Mouse (Mus musculus) erythroid progenitor cell, adult 5-6 weeks (primary cell): ENCODE measurements around the gene Gucy2c. TPM values are rescaled to one million over a fixed set of nuclear protein-coding genes. Genes with fewer than 3 reads are reported as not detected.

Experiments
- ATAC-seq: replicated peaks from 2 replicates; pipeline ENCODE4 v1.8.0; 2016; ENCODE audit warnings: moderate number of reproducible peaks, mild to moderate bottlenecking, moderate TSS enrichment, inconsistent platforms; ENCODE audit not compliant: poor library complexity, low FRiP score, severe bottlenecking
- total RNA-seq, 2 experiments: library from RNA; stranded (forward) in 1 of 2; stranded (reverse) in 1 of 2; fragments of 150-400 nt in 1 of 2; fragments of 186-747, 209-891 nt in 1 of 2; gene quantifications; 2 replicates each; pipeline versions ENCODE4 v1.2.3 to v1.2.4; 2015 to 2017; ENCODE audit warnings: low replicate concordance in 2 of 2

The Gucy2c gene
- total RNA-seq, 2 experiments from 2014 or later: not detected

DNA sequence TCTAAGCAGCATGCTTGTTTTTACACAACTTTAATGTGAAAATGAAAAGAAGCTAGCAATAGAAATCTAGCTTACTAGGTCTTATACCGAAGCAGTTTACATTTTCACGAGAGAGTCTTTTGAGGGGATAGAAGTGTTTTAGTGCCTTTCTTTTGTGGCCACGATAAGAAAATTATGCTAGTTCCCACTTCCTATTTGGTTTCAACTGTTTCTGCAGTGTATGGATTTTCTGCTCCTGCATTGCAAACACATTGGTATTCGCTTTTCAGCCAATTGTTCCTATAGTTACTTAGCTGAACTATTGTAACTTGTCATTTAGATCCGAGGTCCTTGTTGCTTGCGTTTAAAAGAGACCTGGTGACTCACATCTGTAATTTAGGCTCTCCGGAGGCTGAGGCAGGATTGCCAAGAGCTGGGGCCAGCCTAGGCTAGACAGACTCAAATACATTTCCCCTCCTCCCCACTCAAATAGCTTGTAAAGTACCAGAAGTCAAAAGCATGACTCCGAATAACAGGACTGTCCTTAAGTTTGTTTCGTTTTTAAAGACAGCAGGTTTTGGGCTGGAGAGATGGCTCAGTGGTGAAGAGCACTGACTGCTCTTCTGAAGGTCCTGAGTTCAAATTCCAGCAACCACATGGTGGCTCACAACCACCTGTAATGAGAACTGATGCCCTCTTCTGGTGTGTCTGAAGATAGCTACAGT lies 23.3 kb upstream of the Gucy2c start:
- ATAC-seq: no peak

DNA sequence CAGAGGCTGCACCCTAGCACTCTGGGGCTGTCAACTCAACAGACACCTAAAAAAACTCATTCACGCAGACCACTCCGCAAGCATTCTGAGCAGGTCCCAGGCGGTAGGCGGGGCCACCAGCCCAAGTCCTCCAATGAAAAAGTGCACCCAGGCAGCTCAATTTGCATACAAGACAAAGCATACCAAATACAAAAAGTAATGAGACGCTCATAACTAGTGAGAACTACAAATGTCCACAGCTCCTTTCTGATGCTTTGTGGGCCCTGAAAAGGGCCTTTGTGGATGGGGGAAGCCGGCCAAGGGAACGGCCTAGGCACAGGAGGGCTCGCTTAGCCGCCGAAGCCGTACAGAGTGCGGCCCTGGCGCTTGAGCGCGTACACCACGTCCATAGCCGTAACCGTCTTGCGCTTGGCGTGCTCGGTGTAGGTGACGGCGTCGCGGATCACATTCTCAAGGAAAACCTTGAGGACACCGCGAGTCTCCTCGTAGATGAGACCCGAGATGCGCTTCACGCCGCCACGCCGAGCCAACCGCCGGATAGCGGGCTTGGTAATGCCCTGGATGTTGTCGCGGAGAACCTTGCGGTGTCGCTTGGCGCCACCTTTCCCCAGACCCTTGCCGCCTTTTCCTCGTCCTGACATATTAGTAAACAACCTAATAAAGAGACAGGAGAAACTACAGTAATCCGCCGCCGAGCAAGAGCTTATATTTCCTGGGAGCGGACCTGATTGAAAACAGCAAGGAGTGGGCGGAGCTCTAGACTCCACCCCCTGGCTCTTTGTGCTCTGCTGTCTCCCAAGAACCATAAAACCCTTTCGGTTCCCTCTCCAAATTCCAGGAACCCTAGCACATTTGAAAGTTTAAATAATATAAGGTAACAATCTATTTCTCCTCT lies 22.4 kb upstream of the Gucy2c start, which contains the start of gene Hist4h4:
Gene Hist4h4 (minus strand): TSS at position 677 of the 895 bp plus-strand sequence.
- peak; percentile 62 for ATAC-seq

DNA sequence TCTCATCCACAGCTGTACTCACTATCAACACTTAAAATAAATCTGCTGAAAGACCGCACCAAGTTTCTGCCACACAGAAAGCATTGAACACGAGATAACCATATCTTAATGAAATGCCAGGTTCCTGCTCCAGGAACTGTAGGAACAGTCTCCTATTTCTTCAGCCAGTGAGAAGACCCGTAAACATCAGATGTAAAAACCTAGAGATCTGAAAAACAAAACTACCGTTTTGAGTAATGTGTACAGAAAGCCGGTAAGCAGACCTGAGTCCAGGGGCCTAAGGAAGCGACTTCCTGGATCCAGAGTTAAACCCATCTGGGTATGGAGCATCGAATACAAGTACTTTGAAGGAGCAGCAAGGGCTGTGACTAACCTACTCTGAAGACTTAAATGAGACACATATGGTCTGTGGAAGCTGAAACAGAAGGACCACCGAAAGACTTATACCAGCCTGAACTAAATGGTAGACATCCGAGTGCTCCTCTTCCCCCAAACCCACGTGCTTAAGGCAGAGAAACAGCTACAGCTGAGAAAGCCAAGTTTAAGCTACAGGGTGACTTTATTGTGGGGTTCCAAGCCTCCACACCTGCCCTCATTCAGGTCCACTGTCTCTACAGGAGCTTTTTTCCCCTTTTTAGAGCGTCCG lies 21.7 kb upstream of the Gucy2c start:
- peak; percentile 1; the same call in 1 of the 2 replicates for ATAC-seq

DNA sequence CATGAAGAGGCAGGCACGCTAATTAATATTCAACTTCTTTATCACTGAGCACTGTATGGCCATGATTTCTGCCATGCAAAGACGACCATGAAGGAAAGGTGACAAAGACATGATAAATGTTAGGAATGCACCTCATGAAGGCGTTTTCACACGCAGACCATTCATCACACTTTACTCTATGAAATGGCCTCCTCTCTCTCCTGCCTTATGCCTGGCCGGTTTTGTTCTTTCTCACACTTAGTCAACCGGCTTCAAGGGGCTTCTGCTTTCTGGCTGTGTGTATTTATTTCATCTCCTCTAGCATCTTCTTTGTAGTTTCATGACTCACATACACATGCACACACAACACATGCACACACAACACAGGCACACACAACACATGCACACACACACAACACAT lies 19.7 kb upstream of the Gucy2c start:
- ATAC-seq: no peak

DNA sequence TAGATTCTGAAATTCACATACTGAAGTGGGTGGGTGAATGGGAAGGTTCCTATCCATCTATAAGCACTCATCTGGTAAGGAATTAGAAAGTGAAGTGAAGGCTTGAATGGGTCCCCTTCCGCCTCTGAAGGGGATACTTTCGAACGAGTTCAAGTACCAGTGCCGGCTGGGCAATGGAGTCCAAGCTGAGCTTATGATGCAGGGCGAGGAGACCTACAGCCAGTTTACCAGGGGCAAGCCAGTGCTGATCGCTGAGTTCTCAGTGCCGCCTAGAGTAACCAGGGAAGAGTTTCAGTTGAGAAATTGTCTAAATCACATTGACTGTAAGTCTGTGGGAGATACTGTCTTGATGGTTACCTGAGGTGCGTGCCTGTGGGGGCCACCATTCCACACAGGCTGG lies 19.1 kb upstream of the Gucy2c start:
- ATAC-seq: no peak

DNA sequence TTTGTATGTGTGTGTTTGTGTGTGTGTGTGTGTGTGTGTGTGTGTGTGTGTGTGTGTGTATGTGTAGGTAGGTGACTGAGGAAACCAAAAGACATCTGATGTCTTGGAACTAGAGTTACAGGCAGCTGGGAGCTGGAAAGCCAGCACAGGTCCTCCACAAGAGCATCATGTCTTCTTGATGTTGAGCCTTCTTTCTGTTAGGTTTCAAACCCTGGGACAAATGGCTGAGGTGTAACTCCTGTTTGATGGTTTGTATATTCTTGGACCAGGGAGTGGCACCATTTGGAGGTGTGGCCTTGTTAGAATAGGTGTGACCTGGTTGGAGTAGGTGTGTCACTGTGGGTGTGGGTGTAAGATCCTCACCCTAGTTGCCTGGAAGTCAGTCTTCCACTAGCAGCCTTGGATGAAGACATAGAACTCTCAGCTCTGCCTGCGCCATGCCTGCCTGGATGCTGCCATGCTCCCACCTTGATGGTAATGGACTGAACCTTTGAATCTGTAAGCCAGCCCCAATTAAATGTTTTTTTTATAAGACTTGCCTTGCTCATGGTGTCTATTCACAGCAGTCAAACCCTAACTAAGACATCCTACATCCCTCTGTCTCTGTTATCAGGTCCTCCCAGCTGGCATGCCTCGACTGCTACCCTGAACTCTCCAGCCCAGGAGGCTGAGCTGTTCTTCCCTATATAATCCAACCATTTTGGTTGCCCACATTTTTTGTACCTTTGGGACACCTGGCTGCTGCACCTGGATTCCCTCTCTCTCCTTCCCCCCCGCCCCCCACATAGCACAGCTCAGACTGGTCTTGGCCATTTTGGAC lies 16.5 kb upstream of the Gucy2c start:
- peak; percentile 92 for ATAC-seq

DNA sequence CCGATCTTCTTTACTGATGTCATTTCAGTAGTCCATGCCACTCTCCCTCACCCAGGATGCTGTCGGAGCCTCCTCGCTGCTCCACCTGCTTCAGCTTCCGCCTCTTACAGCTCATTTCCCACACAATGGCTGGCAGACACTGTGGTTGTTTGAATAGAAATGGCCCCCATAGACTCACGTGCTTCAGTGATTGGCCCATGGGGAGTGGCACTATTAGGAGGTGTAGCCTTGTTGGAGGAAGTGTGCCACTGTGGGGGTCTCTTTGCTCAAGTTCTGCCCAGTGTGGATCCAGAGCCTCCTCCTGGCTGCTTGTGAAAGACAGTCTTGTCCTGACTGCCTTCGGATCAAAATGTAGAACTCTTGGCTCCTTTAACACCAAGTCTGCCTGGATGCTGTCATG lies 14.3 kb upstream of the Gucy2c start:
- ATAC-seq: no peak

DNA sequence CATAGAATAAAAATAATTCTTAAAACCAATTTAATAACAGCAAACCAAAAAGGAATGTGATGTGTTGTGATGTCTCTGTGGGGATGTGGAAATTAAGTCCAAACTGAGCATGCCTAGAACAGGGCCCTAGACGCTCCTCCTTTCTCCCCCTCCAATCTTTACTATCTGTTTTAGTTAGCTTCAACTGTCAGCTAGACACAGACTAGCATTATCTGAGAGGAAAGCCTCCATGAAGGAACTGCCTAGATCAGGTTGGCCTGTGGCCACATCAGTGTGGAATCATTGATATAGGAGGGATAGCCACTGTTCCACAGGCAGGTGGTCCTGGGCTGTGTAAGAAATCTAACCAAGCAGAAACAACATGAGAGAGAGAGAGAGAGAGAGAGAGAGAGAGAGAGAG lies 13.5 kb upstream of the Gucy2c start:
- ATAC-seq: no peak

DNA sequence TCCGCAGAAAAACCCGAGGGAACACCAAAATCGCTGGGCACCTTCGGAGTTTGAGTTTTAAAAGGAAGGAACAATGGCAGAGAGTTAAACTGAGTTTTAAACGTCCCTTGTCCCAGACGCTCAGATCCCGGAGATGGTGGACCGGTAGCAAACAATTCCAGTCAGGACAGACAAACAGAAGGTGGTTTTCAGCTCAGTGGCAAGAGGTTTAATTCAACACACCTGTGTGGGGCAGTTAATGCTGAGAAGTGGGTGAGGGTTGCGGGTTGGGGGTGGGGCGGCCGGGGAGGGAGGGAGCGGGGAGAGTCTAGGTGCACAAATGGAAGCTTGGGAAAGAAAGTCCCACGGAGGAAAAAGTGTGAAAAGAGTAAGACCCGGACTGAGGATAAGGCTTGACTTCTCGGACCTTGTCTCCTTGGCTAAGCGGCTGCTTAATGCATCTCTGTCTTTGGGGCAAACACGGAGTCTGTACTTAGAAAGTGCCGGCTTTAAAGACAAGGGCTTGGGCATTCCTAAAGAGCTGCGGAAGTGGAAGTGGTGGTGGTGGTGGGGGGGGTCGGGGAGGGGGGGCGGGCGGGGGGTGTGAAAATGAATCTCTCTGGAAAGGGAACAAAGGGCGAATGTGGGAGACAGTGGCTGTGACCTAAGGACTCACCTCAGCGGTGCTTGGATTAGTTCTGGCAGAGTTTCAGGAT lies 12.4 kb upstream of the Gucy2c start:
- no peak for ATAC-seq

DNA sequence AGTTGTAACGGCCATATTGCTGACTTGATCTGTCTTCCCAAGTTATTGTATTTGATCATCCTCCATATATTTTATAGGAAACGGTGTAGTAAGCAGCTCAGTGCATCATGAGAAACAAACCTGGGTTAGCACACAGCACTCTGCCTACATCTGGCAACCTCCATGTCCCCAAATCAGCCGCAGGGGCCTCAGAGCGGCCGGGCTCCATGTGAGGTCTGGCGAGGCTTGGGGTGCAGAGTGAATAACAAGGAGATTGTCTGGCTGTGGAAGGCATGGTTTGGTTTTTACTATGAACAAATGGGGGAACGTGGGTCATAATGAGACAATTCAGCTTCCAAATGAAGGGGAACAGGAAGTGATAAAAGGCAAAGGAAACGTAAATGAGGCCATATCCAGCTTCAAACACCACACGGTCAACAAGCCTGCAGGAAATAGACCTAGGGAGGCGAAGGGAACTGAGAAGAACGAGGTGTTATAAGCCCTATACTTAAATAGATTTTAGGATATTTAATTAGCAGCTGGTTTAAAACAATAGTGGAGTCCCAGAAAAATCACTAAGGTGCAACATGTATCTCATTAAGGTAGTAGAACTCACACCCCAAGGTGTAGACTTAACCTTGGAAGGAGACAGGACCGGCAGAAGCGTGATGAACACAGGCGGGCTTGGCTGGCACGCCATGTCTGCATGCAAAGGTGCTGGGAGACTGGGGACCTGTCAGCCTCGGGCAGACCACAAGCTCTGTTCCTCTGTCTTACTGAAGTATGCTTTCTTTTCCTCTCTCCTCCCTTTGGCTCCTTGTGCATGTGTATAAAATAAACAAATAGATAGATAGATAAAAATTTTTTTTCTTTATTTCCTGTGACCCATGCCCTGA lies 11.6 kb upstream of the Gucy2c start:
- no peak for ATAC-seq

DNA sequence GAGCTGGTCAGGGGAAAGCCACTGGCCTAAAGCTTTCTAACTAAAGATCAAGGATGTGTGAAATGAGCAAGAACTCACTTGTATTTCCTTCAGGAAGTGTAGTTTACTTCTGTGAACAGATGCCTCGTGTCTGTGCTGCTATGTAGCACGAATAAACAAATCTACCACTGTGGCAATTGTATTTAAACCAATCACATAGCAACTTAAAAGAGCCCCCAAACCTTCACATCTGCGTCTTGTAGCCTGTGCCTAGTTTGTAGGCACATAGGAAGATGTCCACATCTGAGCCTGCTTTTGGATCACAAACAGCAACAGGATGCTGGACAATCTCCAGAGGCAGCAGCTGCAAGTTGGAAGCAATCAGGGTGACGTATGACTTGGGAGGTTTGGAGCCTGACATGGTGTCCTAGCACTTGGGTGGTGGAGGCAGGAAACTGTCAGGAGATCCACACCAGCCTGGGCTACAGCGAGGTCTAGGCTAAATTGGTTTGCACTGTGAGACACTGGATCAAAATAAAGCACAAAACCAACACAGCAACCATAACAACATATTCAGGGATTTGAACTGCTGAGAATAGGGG lies 7.9 kb upstream of the Gucy2c start:
- ATAC-seq: no peak

DNA sequence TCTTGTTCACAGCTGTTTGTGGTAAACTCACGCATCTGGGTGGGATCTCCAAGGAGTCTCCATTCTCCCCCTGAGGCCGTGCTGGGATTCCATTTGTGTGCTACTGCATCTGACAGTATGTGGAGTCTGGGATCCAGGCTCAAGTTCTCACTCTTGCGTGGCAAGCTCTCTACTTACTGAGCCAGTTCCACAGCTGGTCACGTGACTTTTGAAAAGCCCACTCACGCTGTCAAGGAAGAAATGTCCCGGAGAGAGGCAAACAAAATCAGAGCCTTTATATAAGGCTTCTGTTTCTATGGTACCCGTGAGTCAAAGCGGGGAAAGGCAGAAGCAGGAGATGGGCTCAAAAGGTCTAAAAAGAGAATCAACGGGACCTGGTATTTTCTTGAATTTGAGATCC lies 1.2 kb upstream of the Gucy2c start:
- no peak for ATAC-seq

DNA sequence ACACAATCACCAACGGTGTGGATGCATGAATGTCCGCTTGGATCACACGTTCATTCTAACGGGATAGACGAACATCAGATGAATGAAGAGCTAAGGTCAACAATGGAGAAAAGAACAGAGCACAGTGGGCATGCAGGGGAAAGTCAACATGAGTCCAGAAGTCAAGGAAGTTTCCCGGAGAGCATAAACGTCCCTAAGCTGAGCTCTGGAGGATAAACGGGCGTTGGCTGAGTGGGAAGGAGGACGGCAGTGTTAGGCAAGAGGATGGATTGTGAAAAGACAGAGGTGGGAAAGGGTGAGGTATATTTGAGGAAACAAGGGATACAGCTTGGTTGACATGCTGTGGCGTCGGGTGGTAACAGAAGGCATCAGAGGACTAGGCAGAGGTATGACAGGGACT lies 581 bp upstream of the Gucy2c start:
- ATAC-seq: no peak

DNA sequence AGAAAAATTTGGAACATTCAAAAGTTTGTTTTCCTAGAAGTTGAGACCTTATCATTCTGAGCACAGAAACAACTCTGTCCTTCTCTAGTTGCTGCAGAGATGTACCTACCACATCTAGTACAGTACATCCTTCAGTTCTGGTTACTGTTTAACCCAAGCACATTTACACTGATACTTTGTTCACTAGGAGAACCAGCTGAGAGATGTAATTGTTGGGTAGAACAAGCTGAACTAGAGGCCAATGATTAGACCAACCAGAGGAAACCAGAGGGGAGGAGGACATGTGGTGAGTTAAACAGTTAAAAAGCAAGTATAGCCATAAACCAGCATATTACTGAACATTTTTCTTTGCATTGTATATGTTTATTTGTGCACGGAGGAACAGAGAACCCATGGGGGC lies 5.2 kb downstream of the Gucy2c start:
- ATAC-seq: no peak

DNA sequence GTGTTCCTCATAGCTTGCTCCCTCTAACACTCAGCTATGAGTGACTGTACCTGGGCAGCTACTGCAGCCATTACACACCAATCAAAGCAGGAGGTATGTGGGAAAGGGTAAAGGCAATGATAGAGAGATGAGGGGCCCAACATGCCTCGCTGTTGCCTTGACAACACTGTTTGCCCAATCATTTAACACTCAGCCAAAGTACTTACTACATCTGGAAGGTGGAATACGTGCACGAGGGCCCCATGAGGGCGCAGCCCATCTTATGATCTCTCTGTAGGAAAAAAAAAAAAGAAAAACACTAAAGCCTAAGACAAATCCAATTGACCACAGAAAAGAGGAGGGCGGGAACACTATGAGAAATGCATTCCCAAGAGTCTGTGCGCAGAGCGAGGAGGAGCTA lies 11.7 kb downstream of the Gucy2c start:
- no peak for ATAC-seq

DNA sequence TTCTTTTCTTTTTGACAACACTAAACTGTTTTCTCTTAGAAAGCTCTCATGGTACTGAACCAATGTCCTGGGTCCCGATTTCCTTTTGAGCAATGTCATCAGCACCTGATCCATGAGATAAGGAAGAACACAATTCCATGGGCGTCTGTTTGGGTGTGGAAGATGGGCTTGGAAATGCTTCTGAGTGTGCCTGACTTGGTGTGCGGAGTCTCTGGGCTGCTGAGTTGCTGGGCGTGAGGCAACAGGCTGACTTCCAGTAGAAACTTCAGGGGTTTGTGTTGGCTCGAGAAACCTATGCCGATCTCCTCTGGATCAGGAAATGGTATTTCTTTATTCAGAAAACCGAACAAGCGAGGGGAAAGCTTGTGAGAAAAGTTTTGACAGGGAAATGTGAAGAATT lies 12.4 kb downstream of the Gucy2c start:
- ATAC-seq: no peak

DNA sequence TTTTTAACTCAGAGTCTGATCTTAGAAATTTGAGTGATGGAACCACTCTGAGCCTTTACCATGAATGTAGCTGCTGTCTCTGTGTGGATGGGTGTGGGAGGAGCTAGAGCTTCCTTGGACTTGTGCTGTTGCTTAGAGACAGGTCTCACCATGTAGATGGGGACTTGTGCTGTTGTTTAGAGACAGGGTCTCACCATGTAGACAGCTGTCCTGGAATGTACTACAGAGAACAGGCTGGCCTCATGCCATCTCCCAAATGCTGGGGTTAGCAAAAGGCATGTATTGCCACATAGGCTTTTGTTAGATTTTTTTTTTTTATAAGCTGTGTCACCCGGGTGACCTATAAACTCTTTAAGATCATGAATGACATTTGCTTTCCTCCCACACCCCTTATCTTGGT lies 17.7 kb downstream of the Gucy2c start:
- no peak for ATAC-seq

DNA sequence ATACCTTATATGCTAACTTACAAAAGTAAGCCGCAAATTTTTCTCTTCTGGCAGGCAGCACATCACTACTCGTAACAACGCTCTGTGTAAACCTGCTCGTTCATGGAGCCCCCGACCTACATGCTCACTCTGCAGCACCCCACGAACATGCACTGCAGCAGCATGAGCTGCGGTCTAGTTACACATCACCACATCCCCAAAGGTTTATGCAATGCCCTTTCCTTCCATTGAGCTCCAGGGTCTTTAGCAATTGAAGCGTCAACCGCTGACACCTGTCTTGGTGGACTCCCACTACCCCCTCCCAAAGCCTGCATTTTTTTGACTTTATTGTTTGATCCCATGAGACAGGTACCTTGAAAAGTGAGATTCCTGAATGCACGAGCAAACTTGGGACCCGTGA lies 31.0 kb downstream of the Gucy2c start:
- no peak for ATAC-seq
